Mouse (Mus musculus) forebrain, postnatal 0 days (tissue): ENCODE measurements around the gene Pkd1l3. TPM values are rescaled to one million over a fixed set of nuclear protein-coding genes. Genes with fewer than 3 reads are reported as not detected.

Experiments
- ATAC-seq: fragments of 200-750 bp; cut with Nextera tagmentation; 2 replicates; pipeline ENCODE4 v1.8.0; 2017; ENCODE audit warnings: mild to moderate bottlenecking, moderate library complexity
- DNase-seq: peaks from one replicate; pipeline ENCODE4 v3.0.0-alpha.2; 2015
- H3K27ac ChIP-seq: fragments of 300-500 bp; sonication (generic); 2 replicates; pipeline ENCODE4 v1.5.1; 2014; ENCODE audit warnings: low read depth, mild to moderate bottlenecking, antibody characterized with exemption, low read length, moderate library complexity, mixed read lengths
- H3K27me3 ChIP-seq: fragments of 300-500 bp; sonication (generic); 2 replicates; pipeline ENCODE4 v1.6.1; 2014; ENCODE audit warnings: mild to moderate bottlenecking, low read length, mixed read lengths; ENCODE audit not compliant: insufficient read depth
- H3K36me3 ChIP-seq: fragments of 300-500 bp; sonication (generic); 2 replicates; pipeline ENCODE4 v1.6.1; 2014; ENCODE audit warnings: mild to moderate bottlenecking, moderate library complexity; ENCODE audit not compliant: insufficient read depth
- H3K4me1 ChIP-seq: fragments of 300-500 bp; sonication (generic); 2 replicates; pipeline ENCODE4 v1.6.1; 2014; ENCODE audit warnings: antibody characterized with exemption; ENCODE audit not compliant: insufficient read depth
- H3K4me2 ChIP-seq: fragments of 300-500 bp; sonication (generic); 2 replicates; pipeline ENCODE4 v1.6.1; 2014; ENCODE audit warnings: low read depth, mild to moderate bottlenecking, moderate library complexity
- H3K4me3 ChIP-seq: fragments of 300-500 bp; sonication (generic); 2 replicates; pipeline ENCODE4 v1.5.1; 2014; ENCODE audit warnings: low read depth, low read length, mixed read lengths
- H3K9ac ChIP-seq: fragments of 300-500 bp; sonication (generic); 2 replicates; pipeline ENCODE4 v1.6.1; 2014; ENCODE audit warnings: mild to moderate bottlenecking
- H3K9me3 ChIP-seq: fragments of 300-500 bp; sonication (generic); 2 replicates; pipeline ENCODE4 v1.6.1; 2016; ENCODE audit warnings: low read length
- CTCF ChIP-seq: sonication (generic); IDR thresholded peaks from 2 replicates; pipeline ENCODE4 v1.5.1; 2016; ENCODE audit warnings: antibody characterized with exemption, control low read depth, low read depth
- WGBS: fragments of 180-500 bp; shearing (Covaris S2); extraction: QIAGEN DNeasy Blood & Tissue Kit; methylation state at CpG from one replicate; pipeline ENCODE4 v1.1.7; 2014; 5-methylcytosine and 5-hydroxymethylcytosine counted together
- polyA plus RNA-seq: library from polyadenylated mRNA; unstranded; fragments of >200 nt; fragmentation: Nextera tagmentation; extraction: Ambion mirVana; gene quantifications from 2 replicates; pipeline ENCODE4 v1.2.1, GENCODE M21; 2015
- total RNA-seq: library from RNA; depleted of rRNA; stranded (reverse); fragments of >200 nt; gene quantifications from 2 replicates; pipeline ENCODE4 v1.2.3, GENCODE M21; 2014

The Pkd1l3 gene
- total and polyA plus RNA-seq, 2 experiments from 2014 or later: 0.21 to 0.24 TPM

- no peaks in the 10 kb centered on the region for H3K27me3 ChIP-seq
- TF ChIP-seq CTCF: no peak
- no peak overlapping the region for H3K27ac ChIP-seq
- H3K4me2 ChIP-seq: no peak overlapping the region
- H3K4me1 ChIP-seq: no peaks in the 10 kb centered on the region
- DNase-seq: no peak
- ATAC-seq: no peak
- H3K9ac ChIP-seq: no peak overlapping the region
- 63% methylated on average over 6 of the region's 6 CpGs for WGBS
- no peak overlapping the region for H3K4me3 ChIP-seq
- H3K9me3 ChIP-seq: no peaks in the 10 kb centered on the region
- no peaks in the 10 kb centered on the region for H3K36me3 ChIP-seq
Measured at GRCm38 (mm10) chr8:109628638-109629037, 14.3 kb downstream of the Pkd1l3 start.

- ATAC-seq (peak; percentile 63), DNase-seq (peak; percentile 34)
- no peak overlapping the region for H3K27ac ChIP-seq
Measured at GRCm38 (mm10) chr8:109632498-109632897, 18.2 kb downstream of the Pkd1l3 start.

GRCm38 (mm10) chr8:109635146-109635545 lies 20.8 kb downstream of the Pkd1l3 start:
- ATAC-seq (no peak), DNase-seq (no peak)
- Histone ChIP-seq H3K9me3 (no peaks in the 10 kb centered on the region), H3K4me3 (no peak overlapping the region), H3K27me3 (no peaks in the 10 kb centered on the region), H3K9ac (no peak overlapping the region), H3K4me2 (no peak overlapping the region), H3K36me3 (no peaks in the 10 kb centered on the region), H3K4me1 (no peaks in the 10 kb centered on the region), H3K27ac (no peak overlapping the region)
- 90% methylated on average over 8 of the region's 8 CpGs for WGBS
- TF ChIP-seq CTCF: no peak

More at GRCm38 (mm10) chr8:109632498-109632897, 18.2 kb downstream of the Pkd1l3 start:
- 64% methylated on average over 5 of the region's 5 CpGs for WGBS
- H3K4me1 ChIP-seq: no peaks in the 10 kb centered on the region
- H3K4me3 ChIP-seq: no peak overlapping the region
- no peak overlapping the region for H3K4me2 ChIP-seq
- TF ChIP-seq CTCF: no peak
- H3K36me3 ChIP-seq: no peaks in the 10 kb centered on the region
- H3K27me3 ChIP-seq: no peaks in the 10 kb centered on the region
- no peak overlapping the region for H3K9ac ChIP-seq
- H3K9me3 ChIP-seq: no peaks in the 10 kb centered on the region

GRCm38 (mm10) chr8:109638851-109639250 lies 24.5 kb downstream of the Pkd1l3 start:
- WGBS: 84% methylated on average over 5 of the region's 5 CpGs
- Histone ChIP-seq H3K27ac (no peak overlapping the region), H3K4me1 (no peaks in the 10 kb centered on the region), H3K4me2 (no peak overlapping the region), H3K4me3 (no peak overlapping the region), H3K9ac (no peak overlapping the region), H3K9me3 (no peaks in the 10 kb centered on the region), H3K36me3 (no peaks in the 10 kb centered on the region), H3K27me3 (no peaks in the 10 kb centered on the region)
- TF ChIP-seq CTCF: no peak
- no peak for DNase-seq
- no peak for ATAC-seq

GRCm38 (mm10) chr8:109640410-109640809 lies 26.1 kb downstream of the Pkd1l3 start:
- no peaks in the 10 kb centered on the region for H3K9me3 ChIP-seq
- no peak overlapping the region for H3K4me3 ChIP-seq
- TF ChIP-seq CTCF: no peak
- no peak overlapping the region for H3K27ac ChIP-seq
- H3K27me3 ChIP-seq: no peaks in the 10 kb centered on the region
- no peak overlapping the region for H3K9ac ChIP-seq
- WGBS: 65% methylated on average over 7 of the region's 7 CpGs
- ATAC-seq: no peak
- H3K4me1 ChIP-seq: no peaks in the 10 kb centered on the region
- no peak overlapping the region for H3K4me2 ChIP-seq
- DNase-seq: no peak
- no peaks in the 10 kb centered on the region for H3K36me3 ChIP-seq

GRCm38 (mm10) chr8:109641236-109641635 lies 26.9 kb downstream of the Pkd1l3 start:
- DNase-seq: no peak
- Histone ChIP-seq H3K4me3 (no peak overlapping the region), H3K4me1 (no peaks in the 10 kb centered on the region), H3K9ac (no peak overlapping the region), H3K4me2 (no peak overlapping the region), H3K36me3 (no peaks in the 10 kb centered on the region), H3K9me3 (no peaks in the 10 kb centered on the region), H3K27ac (no peak overlapping the region), H3K27me3 (no peaks in the 10 kb centered on the region)
- WGBS: 86% methylated on average over 5 of the region's 5 CpGs
- no peak for ATAC-seq
- TF ChIP-seq CTCF: no peak

- TF ChIP-seq CTCF: no peak
- Histone ChIP-seq H3K4me1 (no peaks in the 10 kb centered on the region), H3K9ac (no peak overlapping the region), H3K9me3 (no peaks in the 10 kb centered on the region), H3K4me2 (no peak overlapping the region), H3K36me3 (no peaks in the 10 kb centered on the region), H3K4me3 (no peak overlapping the region), H3K27ac (no peak overlapping the region), H3K27me3 (no peaks in the 10 kb centered on the region)
- 60% methylated on average over 11 of the region's 11 CpGs for WGBS
- ATAC-seq (peak; percentile 32; the same call in 1 of the 2 replicates), DNase-seq (peak; percentile 19)
Measured at GRCm38 (mm10) chr8:109647331-109647730, 33.0 kb downstream of the Pkd1l3 start.
